Mouse (Mus musculus) thymus, postnatal 25 days (tissue): ENCODE measurements around the gene Hoxb3.

Experiments
- DNase-seq: peaks from one replicate; pipeline ENCODE4 v3.0.0; 2022

Gene Hoxb3

DNA sequence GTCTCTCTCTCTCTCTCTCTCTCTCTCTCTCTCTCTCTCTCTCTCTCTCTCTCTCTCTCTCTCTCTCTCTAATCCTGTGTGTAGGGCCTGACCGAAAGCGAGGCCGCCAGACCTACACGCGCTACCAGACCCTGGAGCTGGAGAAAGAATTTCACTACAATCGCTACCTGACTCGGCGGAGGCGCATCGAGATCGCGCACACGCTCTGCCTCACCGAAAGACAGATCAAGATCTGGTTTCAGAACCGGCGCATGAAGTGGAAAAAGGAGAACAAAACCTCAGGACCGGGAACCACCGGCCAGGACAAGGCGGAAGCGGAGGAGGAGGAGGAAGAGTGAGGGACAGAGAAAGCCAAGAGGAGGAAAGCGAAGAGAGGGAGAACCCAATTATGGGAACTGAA is 33.8 kb upstream of the Hoxb3 start:
- no peak for DNase-seq

DNA sequence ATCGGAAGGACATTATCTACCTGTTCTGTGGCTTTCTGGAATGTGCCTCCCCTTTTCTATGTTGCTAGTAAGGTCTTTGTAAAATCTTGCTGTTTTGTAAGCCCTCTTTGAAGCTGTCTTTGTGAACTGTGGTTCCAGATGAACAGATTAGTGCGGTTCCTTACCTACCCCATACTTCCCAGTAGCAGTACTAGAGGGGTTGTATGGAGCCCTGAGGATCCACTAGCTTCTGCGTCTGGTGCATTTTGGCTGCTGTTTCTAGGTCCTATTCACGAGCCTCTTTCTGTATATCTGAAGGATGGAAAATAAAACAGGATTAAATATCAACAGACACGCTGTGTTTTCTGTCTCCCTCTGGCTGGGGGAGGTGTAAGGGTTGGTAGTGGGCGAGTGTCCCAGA is 33.3 kb upstream of the Hoxb3 start:
- no peak for DNase-seq

DNA sequence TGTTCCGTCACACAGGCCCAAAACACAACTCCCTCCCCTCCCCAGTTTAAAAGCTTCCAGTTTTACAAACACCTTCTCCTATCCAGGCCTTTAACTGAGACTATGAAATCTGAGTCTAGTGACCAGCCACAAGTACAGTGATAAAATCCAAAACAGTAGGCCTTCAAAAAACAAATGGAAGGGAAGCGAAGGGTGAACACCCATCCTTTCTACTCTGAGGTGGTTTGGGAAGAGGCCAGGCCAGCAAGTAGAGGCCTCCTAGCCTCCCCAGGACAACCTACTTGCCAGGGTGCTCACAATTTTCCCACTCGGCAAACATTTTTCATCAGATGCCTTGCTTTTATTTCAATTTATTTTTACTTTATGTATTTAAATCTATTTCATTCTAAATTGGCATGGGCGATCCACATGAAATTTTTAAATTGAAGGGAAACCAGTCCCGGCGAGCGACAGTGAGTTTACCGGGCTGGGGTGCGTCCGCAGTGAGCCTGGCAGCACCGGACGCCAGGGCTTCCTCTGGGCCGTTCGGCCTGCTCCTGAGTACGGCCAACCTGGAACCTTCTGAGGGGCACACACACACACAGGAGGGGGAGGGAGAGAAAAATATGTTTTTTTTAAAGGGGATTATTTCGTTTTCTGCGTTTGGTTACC is 32.3 kb upstream of the Hoxb3 start:
- no peak for DNase-seq

DNA sequence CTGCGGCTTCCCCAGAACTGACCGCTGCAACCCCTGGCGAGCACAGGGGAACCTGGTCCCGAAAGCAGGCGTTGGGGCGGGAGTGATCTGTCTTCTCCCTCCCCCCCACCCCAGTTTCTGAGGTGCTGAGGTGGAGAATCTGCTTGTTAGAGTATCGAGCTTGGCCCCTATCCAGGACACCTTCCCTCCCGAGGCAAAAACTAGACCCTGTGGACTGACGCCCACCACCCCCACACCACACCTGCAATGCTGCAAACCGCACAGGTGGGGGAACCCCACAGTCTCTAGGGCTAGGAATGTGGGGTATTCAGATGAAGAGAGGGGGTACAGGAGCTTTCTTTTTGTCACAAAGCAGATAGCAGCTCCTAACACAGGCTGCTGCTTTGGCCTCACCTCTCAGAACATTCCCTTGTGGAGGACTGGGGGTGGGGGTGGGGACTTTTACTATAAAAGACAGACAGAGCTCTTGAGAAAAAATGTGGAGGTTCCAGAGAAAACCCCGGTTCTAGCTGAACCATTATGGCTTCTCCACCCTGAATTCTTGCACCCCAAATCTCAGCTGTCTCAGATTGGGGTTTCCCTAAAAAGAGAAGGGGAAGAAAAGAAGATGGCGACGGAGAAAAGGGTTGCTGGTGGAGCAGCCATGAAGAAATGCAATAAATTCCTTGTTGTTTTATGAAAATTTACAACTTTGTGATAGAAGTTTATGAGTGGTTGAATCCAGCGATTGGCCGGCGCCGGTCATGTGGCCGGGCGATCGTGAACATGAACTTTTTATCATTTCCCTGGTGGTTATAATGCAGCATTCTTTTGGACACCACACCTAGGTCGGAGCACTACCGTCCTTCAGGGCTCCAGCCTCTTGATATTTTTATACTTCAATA is 31.2 kb upstream of the Hoxb3 start, which contains the start of gene Hoxb6:
Gene Hoxb6 (plus strand): TSS at position 796 of the 884 bp plus-strand sequence.
- DNase-seq, result no peak

DNA sequence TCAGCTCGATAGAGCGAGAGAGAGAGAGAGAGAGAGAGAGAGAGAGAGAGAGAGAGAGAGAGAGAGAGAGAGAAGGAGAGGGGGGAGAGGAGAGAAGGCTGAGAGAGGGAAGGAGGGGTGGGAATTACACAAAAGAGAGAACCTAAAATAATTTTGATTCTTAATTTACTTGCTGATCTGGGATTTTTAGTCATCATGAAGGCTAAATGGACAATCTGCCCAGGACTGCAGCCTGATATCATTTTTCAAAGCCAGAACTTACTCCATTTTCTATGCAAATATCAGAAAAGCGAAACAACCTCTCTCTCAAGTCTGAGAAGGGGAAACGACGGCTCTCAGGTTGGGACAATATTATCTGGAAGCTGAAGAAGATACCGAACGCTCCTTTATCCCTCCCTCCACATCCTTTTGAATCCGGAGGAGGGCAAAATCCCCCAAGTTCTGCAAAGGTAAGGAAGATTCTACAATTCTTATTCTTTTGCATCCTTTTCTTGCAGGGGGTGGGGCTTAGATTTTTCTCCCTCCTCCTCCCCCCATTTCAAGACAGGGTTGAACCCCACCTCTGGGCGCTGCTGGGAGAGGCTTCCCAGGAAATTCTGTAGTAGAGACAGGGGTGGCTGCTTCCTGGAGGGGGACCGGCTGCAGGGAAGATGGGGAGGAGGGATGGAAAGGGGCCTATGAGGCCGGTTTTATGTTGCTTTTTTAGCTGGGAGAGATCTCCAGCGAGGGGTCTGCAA is 30.4 kb upstream of the Hoxb3 start:
- no peak for DNase-seq

DNA sequence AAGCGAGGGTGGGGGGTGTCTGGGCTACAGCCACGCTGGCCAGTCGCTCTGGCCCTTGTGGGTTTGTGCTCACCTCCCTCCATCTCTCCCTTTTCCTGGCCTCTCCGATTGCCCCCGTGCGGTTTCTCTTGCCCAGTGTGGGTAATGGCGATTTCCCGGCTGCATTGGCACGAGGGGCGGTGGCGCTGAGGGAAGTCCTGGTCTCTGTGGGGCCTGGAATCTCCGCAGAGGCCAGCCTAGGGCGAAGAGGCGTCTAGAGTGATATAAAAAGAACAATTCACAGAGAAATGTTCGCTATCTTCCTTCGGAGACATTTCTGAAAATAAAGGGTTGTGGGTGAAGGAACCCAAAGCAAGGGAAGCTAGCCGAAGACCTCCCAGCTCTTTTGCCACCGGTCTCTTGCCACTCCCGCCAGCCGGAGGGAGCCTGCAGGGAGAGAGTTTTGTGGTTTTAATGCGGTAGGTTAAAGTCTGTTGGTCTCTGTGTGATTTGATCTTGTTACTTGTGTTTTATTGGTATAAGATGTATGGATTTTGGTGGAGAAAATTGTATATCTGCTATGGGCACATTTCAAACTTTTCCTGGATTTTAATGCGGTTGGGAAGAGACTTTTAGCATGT is 29.7 kb upstream of the Hoxb3 start:
- DNase-seq, result no peak

DNA sequence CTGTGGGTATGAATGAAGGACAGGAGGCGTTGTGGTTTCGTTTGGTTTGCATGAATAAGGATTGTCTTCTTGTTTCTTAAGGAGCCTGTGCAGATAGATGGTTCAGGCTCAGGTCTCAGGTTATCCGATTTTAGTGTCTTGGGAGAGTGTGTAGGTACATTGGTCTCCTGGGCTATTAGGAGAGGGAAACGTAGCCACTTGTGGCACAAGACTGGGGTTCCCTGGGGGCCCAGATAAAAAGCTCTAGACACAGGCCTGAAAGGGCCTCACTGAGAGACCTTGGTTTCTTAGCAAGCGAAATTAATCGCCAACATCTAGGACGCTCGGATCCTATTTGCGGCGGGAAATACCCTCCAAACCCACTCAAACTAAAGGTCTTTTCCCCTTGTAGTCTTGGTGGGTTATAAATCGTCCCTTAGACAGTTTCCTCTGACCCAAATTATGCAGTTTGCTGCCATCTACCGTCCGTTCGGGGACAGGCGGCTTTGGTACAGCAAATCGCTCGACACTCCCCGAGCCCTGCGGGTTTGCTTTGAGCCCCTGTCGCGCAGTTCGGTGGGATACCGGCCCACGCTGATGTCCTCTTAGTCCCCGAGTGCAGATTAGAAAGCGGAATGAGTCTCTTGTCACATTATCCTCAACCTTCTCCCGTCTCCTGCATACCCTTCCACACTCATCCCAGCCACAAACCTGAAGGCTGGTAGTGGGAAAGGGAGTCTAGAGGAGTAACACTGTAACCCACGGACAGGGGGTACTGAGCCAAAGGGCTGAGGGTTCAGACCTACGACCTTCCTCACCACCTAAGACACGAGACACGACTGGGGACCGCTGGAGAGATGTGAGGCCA is 28.7 kb upstream of the Hoxb3 start:
- DNase-seq, result peak; percentile 76

DNA sequence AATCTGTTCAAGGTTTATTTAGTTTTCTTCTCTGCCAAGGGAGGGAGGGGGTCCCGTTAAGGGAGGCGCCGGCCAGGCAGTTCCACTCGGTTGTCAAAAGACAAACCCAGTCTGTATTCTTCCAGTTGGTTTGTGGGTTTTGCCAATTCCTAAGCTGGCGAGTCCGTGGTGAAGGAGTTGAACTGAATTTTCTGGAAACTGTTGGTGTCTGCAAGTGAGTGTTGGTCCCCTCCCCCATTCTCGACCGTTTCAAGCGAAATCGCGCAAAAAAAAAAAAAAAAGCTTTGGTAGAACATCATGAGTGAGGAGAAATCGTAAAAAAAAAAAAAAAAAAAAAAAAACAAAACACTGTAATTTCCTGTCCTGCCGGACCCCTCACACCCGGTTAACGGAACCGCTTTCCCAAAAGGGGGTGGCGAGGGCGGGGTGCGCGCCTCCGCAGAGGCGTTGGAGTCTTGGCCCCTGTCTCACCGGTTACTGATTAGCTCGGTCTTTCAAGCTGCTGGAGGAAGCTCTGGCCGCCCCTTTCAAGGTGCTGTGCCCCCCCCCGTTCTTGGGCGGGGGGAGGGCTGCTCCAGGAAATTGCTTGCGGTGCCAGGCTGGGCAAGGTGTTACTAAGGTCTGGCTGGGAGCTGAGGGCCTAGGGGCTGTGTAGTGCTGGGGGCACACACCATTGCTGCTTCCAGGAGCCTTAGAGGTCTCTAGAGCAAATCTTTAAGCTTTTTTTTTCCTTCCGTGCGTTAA is 27.9 kb upstream of the Hoxb3 start:
- no peak for DNase-seq

DNA sequence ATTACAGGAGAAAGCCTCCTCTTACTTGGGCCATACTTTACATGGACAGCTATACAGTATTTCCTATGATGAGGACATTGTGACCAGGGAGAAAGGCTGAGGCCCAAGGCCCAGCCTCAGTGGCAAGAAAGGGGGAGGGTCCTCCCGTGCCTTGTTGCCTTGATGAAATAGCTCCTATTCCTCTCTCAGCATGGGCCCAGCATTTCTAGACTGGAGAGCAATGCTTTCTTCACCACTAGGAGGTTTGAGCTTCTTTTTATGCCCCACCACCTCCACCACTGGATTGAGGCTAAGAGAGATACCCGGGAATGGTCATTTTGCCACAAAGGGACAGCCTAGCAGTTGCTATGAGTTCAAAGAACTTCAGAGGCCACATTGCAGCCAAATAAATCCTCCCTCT is 26.1 kb upstream of the Hoxb3 start:
- no peak for DNase-seq

DNA sequence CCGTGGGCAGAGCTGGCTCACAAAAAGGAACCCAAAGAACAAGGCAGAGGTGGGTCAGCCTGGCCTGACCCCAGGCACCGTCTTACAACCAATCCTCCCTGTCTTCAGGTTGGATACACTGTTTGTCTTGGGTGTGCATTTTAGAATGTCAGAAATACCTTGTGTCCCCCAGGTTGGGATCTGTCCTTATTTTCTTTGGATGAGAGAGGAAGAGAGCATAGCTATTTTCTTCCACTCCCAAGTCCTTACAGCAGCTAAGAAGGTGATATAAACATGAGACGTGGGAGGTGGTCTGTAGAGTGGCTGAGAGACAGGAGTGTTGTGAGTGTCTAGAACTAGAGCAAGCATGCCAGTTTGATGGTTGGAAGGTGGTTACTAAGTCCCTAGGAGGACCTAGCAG is 25.7 kb upstream of the Hoxb3 start:
- no peak for DNase-seq

DNA sequence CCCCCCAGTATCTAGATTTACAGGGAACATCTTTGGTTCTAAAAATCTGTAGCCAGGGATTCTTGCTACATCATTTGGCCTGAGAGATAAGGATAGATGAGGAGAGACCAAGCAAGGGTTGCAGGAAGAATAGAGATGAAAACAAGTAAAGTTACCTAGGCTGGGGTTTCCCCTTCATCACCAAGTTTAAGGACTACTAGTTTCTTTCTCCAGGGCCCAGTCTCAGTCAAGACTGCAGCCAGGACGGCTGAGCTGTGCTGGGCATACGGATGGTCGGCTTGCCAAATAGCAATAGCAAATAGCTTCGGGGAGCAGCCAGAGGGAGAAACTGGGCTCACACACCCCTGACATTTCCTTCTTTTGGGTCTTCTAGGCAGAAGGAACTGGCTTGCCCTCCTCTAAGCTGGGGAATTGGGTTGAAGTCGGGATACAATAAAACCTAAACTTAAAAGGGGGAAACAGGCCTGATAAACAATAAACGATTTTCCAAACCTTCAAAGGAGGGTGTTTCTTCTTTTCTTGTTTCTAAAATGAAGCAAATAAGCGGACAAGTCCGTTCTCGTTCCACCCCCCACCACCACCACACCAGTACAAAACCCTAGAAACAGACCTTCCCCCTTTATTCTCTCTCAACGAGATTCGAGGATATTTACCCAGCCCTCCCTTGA is 25.0 kb upstream of the Hoxb3 start:
- DNase-seq, result no peak

DNA sequence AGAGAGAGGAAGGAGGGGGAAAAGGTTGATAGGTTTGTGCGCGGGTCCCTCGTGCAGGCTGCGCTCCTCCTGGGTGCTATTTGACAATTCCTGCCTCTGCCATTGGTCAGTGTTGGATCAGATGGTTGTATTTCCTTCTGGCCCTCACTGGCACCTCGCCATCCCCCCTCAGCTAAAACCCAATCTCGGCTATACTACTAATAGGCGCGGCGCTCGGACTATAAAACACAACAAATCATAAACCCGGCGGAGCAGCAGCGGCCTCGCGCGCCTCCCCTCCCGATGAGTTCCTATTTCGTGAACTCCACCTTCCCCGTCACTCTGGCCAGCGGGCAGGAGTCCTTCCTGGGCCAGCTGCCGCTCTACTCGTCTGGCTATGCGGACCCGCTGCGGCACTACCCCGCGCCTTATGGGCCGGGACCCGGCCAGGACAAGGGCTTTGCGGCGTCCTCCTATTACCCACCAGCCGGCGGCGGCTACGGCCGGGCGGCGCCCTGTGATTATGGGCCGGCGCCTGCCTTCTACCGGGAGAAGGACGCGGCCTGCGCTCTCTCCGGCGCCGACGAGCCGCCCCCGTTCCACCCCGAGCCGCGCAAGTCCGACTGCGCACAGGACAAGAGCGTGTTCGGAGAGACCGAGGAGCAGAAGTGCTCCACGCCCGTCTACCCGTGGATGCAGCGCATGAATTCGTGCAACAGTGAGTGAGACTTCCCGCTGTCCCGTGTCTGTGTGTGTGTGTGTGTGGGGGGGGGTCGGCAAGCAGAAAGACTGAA is 24.0 kb upstream of the Hoxb3 start:
- DNase-seq, result no peak

DNA sequence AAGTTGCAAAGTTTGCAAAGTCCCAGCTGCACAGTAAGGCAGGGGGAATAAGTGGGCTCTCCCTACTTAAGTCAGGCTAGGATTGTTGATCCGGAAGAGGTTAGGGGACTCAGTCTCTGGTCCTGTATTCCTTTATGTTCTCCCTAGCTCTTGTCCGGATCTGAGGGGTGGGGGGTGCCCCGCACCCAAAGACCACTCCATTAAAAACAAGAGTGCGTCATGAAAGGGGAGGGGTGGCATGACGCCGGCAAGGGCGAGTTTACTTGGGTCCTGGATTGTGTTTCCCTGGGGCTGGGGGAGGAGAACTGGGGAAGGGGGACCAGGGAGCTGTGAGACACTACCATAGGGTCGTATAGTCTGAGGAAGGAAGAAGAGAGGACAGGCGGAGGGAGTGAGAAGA is 23.3 kb upstream of the Hoxb3 start:
- no peak for DNase-seq

DNA sequence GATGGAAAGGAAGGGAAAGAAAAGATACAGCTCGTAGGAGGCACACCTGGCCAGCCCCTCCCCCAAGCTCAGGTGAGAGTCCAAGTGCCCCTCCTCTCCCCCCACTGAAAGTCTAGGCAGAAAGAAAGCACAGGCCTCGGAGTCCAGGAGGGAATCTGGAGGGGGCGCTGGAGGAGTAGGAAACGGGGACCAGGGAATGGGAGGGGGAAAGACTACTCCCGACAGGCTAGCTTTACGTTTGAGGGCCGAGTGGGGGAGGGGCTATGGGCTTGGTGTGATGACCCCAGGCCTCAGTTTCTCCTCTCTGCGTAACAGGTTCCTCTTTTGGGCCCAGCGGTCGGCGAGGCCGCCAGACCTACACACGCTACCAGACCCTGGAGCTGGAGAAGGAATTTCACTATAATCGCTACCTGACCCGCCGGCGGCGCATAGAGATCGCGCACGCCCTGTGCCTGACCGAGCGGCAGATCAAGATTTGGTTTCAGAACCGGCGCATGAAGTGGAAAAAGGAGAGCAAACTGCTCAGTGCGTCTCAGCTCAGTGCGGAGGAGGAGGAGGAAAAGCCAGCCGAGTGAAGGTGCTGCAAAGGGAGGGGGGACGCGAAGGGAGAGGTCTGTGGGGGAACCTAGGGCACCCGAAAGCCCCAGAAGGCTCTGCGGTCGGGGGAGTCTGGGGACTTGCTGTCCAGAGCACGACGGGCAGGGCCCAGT is 22.6 kb upstream of the Hoxb3 start:
- DNase-seq, result no peak

DNA sequence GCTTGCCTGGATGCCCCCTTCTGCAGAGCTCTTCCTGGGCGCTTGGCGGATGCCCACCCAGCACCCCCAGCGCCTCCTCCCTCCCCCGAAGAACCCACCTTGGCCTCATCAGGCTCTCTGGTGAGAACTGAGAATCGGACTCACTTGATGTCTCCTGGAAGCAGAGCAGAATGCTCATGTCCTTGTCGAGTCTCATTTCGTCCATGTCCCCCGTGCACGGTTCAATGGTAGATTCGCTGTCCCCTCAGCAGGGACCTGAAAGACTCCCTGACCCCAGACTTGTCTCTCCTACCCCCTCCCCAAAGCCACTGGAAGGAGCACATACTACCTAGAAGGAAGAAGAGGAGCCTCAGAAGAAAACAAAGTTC is 22.1 kb upstream of the Hoxb3 start:
- no peak for DNase-seq

DNA sequence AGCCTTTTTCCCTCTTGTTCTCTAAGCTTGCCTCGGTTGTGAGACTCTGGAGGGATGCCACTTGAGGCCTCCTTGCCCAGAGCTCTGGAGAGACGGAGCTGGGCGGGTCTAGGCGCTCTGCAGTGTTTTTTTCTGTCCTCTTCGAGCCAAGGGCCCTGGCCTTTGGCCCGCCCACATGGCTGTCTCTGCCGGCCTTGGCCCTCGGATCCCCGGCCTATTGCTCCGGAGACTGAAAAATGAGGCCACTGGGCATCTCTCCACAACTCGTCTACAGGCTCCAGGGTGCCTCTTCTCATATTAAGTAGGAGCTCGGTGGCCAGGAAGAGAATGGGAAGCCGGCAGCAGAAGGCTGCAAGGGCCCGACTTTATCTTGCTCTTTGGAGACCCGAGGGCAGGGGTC is 21.3 kb upstream of the Hoxb3 start:
- no peak for DNase-seq

DNA sequence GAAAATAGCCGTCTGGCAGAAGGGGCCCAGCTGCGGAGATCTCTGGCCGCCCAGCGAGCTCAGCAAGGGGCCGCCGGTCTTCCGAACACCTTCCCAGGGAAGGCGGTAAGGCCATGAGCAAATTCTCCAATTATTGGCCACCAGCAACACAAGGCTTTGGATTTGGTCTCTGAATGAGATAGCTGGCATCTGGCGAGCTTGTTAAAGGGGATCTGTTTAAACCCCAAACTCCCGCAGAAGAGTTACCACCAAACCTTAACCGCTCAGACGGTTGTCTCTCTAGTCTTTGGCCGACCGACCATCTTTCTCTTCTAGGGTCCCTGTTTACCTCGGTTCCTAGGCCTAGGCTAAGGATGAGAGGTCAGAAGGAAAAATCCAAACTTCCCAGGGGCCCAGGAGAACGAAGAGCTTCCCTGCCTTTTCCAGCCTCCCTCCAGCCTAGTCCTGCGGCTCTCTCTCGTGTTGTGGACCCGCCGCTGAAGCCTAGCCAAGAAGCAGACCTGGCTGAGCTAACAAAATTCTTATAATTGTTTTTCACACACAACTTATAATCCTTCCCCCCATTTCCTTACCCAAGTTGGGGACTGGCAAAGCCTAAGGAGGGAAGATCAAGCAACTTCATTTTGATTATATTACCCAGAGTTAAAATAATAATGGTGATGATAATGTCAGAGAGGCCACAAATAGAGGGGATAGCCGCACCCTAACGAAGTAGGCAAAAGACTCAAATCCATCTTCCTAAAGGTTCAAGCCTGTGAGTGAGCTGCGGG is 20.6 kb upstream of the Hoxb3 start:
- no peak for DNase-seq

DNA sequence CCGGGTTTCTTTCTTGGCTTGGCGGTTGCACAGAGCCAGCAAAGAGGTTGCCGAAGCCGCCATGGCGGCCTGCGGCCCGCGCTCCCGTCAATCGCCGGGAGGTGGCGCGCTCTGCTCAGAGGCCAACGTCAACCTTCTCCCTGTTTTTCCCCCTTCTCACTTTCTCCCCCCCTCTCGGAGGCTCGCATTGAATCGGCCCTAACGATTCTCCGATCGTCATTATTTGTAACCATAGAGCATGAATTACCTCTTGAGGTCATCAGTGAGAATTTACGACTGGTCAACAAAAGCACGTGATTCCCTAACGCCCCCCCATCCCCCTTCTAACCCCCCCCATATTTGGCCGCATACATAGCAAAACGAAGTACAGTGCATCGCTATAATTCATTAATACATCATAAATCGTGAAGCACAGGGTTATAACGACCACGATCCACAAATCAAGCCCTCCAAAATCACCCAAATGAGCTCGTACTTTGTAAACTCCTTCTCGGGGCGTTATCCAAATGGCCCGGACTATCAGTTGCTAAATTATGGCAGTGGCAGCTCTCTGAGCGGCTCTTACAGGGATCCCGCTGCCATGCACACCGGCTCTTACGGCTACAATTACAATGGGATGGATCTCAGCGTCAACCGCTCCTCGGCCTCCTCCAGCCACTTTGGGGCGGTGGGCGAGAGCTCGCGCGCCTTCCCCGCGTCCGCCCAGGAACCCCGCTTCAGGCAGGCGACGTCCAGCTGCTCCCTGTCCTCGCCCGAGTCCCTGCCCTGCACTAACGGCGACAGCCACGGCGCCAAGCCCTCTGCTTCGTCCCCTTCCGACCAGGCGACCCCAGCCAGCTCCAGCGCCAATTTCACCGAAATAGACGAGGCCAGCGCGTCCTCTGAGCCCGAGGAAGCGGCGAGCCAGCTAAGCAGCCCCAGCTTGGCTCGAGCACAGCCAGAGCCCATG is 19.7 kb upstream of the Hoxb3 start, which contains the start of gene Hoxb5:
Gene Hoxb5 (plus strand): TSS at position 186 of the 949 bp plus-strand sequence.
- peak; percentile 72 for DNase-seq
